Mouse (Mus musculus): ENCODE data around the gene Sdk1. TPM values are rescaled to one million over a fixed set of nuclear protein-coding genes. Genes with fewer than 3 reads are reported as not detected.
"Not testable (repeated sequence)": the region's sequence is repeated elsewhere in the genome, so short reads cannot be mapped to it uniquely, and the experiment has no call there.

Sdk1 gene
- polyA plus RNA-seq, 1 experiment from 2014 or later: 1.7 TPM

GRCm38 (mm10) chr5:141633271-141633670, 392.0 kb downstream of the Sdk1 start:
- Histone ChIP-seq H3K4me2 (ENCODE audit: low read depth, low read length) (no peak overlapping the region), H3K9me3 (ENCODE audit: control insufficient read depth, low read length) (no peaks in the 10 kb centered on the region), H3K4me3 (ENCODE audit: low read length) (no peak overlapping the region), H3K27me3 (replicated peaks; ENCODE audit: control insufficient read depth, insufficient read depth, low read length) (no peaks in the 10 kb centered on the region), H3K4me1 (ENCODE audit: control insufficient read depth, insufficient read depth, low read length) (no peaks in the 10 kb centered on the region), H3K9ac (ENCODE audit: low read depth, low read length) (no peak overlapping the region), H3K27ac (ENCODE audit: low read length) (no peak overlapping the region), H3K36me3 (ENCODE audit: control insufficient read depth, insufficient read depth, low read length) (no peaks in the 10 kb centered on the region)
- 78% methylated on average over 4 of the region's 4 CpGs for WGBS
- ATAC-seq: no peak

- H3K4me3 ChIP-seq (ENCODE audit: low read length): no peak overlapping the region
- H3K9me3 ChIP-seq (ENCODE audit: control insufficient read depth, low read length): no peaks in the 10 kb centered on the region
- H3K27me3 ChIP-seq (replicated peaks; ENCODE audit: control insufficient read depth, insufficient read depth, low read length): no peaks in the 10 kb centered on the region
- H3K9ac ChIP-seq (ENCODE audit: low read depth, low read length): no peak overlapping the region
- ATAC-seq: no peak
- WGBS: 88% methylated on average over 11 of the region's 11 CpGs
- no peak overlapping the region for H3K4me2 ChIP-seq (ENCODE audit: low read depth, low read length)
- H3K4me1 ChIP-seq (ENCODE audit: control insufficient read depth, insufficient read depth, low read length): no peaks in the 10 kb centered on the region
- H3K36me3 ChIP-seq (ENCODE audit: control insufficient read depth, insufficient read depth, low read length): no peaks in the 10 kb centered on the region
- H3K27ac ChIP-seq (ENCODE audit: low read length): no peak overlapping the region
These were observed 395.1 kb downstream of the Sdk1 start for GRCm38 (mm10) chr5:141636406-141636805.

GRCm38 (mm10) chr5:141637054-141637453, 395.8 kb downstream of the Sdk1 start:
- not testable (repeated sequence) for H3K36me3 ChIP-seq (ENCODE audit: control insufficient read depth, insufficient read depth, low read length); H3K4me3 ChIP-seq (ENCODE audit: low read length); H3K9me3 ChIP-seq (ENCODE audit: control insufficient read depth, low read length); H3K27ac ChIP-seq (ENCODE audit: low read length); ATAC-seq; H3K4me1 ChIP-seq (ENCODE audit: control insufficient read depth, insufficient read depth, low read length); H3K4me2 ChIP-seq (ENCODE audit: low read depth, low read length); H3K9ac ChIP-seq (ENCODE audit: low read depth, low read length); H3K27me3 ChIP-seq (replicated peaks; ENCODE audit: control insufficient read depth, insufficient read depth, low read length)
- 73% methylated on average over 3 of the region's 3 CpGs for WGBS

- H3K4me2 ChIP-seq (ENCODE audit: low read depth, low read length): no peak overlapping the region
- 88% methylated on average over 5 of the region's 5 CpGs for WGBS
- no peak overlapping the region for H3K27ac ChIP-seq (ENCODE audit: low read length)
- no peaks in the 10 kb centered on the region for H3K36me3 ChIP-seq (ENCODE audit: control insufficient read depth, insufficient read depth, low read length)
- H3K9ac ChIP-seq (ENCODE audit: low read depth, low read length): no peak overlapping the region
- no peaks in the 10 kb centered on the region for H3K27me3 ChIP-seq (replicated peaks; ENCODE audit: control insufficient read depth, insufficient read depth, low read length)
- no peak overlapping the region for H3K4me3 ChIP-seq (ENCODE audit: low read length)
- H3K4me1 ChIP-seq (ENCODE audit: control insufficient read depth, insufficient read depth, low read length): no peaks in the 10 kb centered on the region
- ATAC-seq: no peak
- H3K9me3 ChIP-seq (ENCODE audit: control insufficient read depth, low read length): no peaks in the 10 kb centered on the region
These were observed 404.4 kb downstream of the Sdk1 start for GRCm38 (mm10) chr5:141645671-141646070.

DNA sequence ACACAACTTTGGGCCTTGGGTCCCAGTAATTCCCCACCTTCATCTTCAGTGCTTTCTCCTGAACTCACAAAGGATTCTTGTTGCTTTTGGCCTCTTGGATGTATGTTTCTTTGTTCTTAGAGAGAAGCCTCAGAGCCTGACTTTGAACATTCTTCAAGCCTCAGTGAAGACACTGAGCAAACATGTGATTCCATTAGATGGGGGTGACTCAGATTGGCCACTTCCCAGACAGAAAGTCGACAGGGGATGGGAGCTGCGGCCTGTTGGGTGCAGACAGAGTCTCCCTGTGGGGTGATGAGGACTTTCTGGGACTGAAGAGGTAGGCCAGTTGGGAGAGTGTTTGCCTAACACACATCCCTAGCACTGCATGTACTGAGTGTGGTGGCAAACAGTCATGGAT, 405.3 kb downstream of the Sdk1 start:
- Histone ChIP-seq H3K9me3 (ENCODE audit: control insufficient read depth, low read length) (no peaks in the 10 kb centered on the region), H3K9ac (ENCODE audit: low read depth, low read length) (no peak overlapping the region), H3K4me3 (ENCODE audit: low read length) (no peak overlapping the region), H3K27ac (ENCODE audit: low read length) (no peak overlapping the region), H3K27me3 (replicated peaks; ENCODE audit: control insufficient read depth, insufficient read depth, low read length) (no peaks in the 10 kb centered on the region), H3K36me3 (ENCODE audit: control insufficient read depth, insufficient read depth, low read length) (no peaks in the 10 kb centered on the region), H3K4me2 (ENCODE audit: low read depth, low read length) (no peak overlapping the region), H3K4me1 (ENCODE audit: control insufficient read depth, insufficient read depth, low read length) (no peaks in the 10 kb centered on the region)
- WGBS: 77% methylated on average over 2 of the region's 2 CpGs
- no peak for ATAC-seq

- Histone ChIP-seq H3K27ac (ENCODE audit: low read length) (no peak overlapping the region), H3K27me3 (replicated peaks; ENCODE audit: control insufficient read depth, insufficient read depth, low read length) (no peaks in the 10 kb centered on the region), H3K9me3 (ENCODE audit: control insufficient read depth, low read length) (no peaks in the 10 kb centered on the region), H3K36me3 (ENCODE audit: control insufficient read depth, insufficient read depth, low read length) (no peaks in the 10 kb centered on the region), H3K4me2 (ENCODE audit: low read depth, low read length) (no peak overlapping the region), H3K9ac (ENCODE audit: low read depth, low read length) (no peak overlapping the region), H3K4me3 (ENCODE audit: low read length) (no peak overlapping the region), H3K4me1 (ENCODE audit: control insufficient read depth, insufficient read depth, low read length) (no peaks in the 10 kb centered on the region)
- WGBS: 69% methylated on average over 6 of the region's 6 CpGs
- no peak for ATAC-seq
These were observed 408.6 kb downstream of the Sdk1 start for GRCm38 (mm10) chr5:141649831-141650375.

- Histone ChIP-seq H3K4me3 (ENCODE audit: low read length) (no peak overlapping the region), H3K27ac (ENCODE audit: low read length) (no peak overlapping the region), H3K9me3 (ENCODE audit: control insufficient read depth, low read length) (no peaks in the 10 kb centered on the region), H3K27me3 (replicated peaks; ENCODE audit: control insufficient read depth, insufficient read depth, low read length) (no peaks in the 10 kb centered on the region), H3K4me1 (ENCODE audit: control insufficient read depth, insufficient read depth, low read length) (no peaks in the 10 kb centered on the region), H3K4me2 (ENCODE audit: low read depth, low read length) (no peak overlapping the region), H3K36me3 (ENCODE audit: control insufficient read depth, insufficient read depth, low read length) (no peaks in the 10 kb centered on the region), H3K9ac (ENCODE audit: low read depth, low read length) (no peak overlapping the region)
- ATAC-seq: peak; percentile 95
- WGBS: 67% methylated on average over 4 of the region's 4 CpGs
These were observed 410.5 kb downstream of the Sdk1 start for GRCm38 (mm10) chr5:141651690-141652377.

GRCm38 (mm10) chr5:141676371-141676770, 435.1 kb downstream of the Sdk1 start:
- Histone ChIP-seq H3K27me3 (replicated peaks; ENCODE audit: control insufficient read depth, insufficient read depth, low read length) (no peaks in the 10 kb centered on the region), H3K9me3 (ENCODE audit: control insufficient read depth, low read length) (no peaks in the 10 kb centered on the region), H3K4me2 (ENCODE audit: low read depth, low read length) (no peak overlapping the region), H3K4me1 (ENCODE audit: control insufficient read depth, insufficient read depth, low read length) (no peaks in the 10 kb centered on the region), H3K36me3 (ENCODE audit: control insufficient read depth, insufficient read depth, low read length) (no peaks in the 10 kb centered on the region), H3K27ac (ENCODE audit: low read length) (no peak overlapping the region), H3K4me3 (ENCODE audit: low read length) (no peak overlapping the region), H3K9ac (ENCODE audit: low read depth, low read length) (no peak overlapping the region)
- 72% methylated on average over 1 of the region's 1 CpGs for WGBS
- no peak for ATAC-seq

DNA sequence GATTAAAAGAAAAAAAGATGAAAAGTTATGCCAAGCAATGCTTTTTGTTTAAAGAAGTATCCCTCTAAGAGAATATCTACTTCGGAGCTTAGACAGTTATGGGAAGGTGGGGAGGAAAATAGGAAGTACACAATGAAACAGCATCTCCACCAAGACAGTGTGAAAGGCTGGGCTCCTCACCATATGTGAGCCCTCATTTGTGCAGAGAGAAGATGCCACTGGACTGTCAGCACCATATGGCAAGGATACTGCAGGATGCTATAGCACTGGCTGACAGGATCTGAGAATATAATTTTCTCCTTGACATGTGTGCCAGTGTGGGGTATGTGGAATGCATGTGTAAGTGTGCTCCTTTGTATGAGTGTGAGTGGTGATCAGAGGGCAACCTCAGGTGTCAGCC, 435.7 kb downstream of the Sdk1 start:
- Histone ChIP-seq H3K9me3 (ENCODE audit: control insufficient read depth, low read length) (no peaks in the 10 kb centered on the region), H3K4me3 (ENCODE audit: low read length) (no peak overlapping the region), H3K9ac (ENCODE audit: low read depth, low read length) (no peak overlapping the region), H3K27me3 (replicated peaks; ENCODE audit: control insufficient read depth, insufficient read depth, low read length) (no peaks in the 10 kb centered on the region), H3K36me3 (ENCODE audit: control insufficient read depth, insufficient read depth, low read length) (no peaks in the 10 kb centered on the region), H3K27ac (ENCODE audit: low read length) (no peak overlapping the region), H3K4me2 (ENCODE audit: low read depth, low read length) (no peak overlapping the region), H3K4me1 (ENCODE audit: control insufficient read depth, insufficient read depth, low read length) (no peaks in the 10 kb centered on the region)
- WGBS: 93% methylated on average over 1 of the region's 1 CpGs
- ATAC-seq: no peak

GRCm38 (mm10) chr5:141677841-141678240, 436.6 kb downstream of the Sdk1 start:
- no peak for ATAC-seq
- Histone ChIP-seq H3K36me3 (ENCODE audit: control insufficient read depth, insufficient read depth, low read length) (no peaks in the 10 kb centered on the region), H3K27ac (ENCODE audit: low read length) (no peak overlapping the region), H3K9me3 (ENCODE audit: control insufficient read depth, low read length) (no peaks in the 10 kb centered on the region), H3K4me1 (ENCODE audit: control insufficient read depth, insufficient read depth, low read length) (no peaks in the 10 kb centered on the region), H3K4me2 (ENCODE audit: low read depth, low read length) (no peak overlapping the region), H3K27me3 (replicated peaks; ENCODE audit: control insufficient read depth, insufficient read depth, low read length) (no peaks in the 10 kb centered on the region), H3K4me3 (ENCODE audit: low read length) (no peak overlapping the region), H3K9ac (ENCODE audit: low read depth, low read length) (no peak overlapping the region)
- 92% methylated on average over 8 of the region's 8 CpGs for WGBS
